Mouse (Mus musculus): ENCODE measurements around the gene Ccdc134. TPM values are rescaled to one million over a fixed set of nuclear protein-coding genes. Genes with fewer than 3 reads are reported as not detected.
A peak's percentile ranks its signal among the peaks of the same experiment; 100 is the strongest.
"Not testable (repeated sequence)": the region's sequence is repeated elsewhere in the genome, so short reads cannot be mapped to it uniquely, and the experiment has no call there.

The Ccdc134 gene
- 3.6 and 4.3 TPM in 2 replicates for polyA plus RNA-seq (2012; ENCODE audit: insufficient read depth, insufficient read length, missing spikeins)

DNA sequence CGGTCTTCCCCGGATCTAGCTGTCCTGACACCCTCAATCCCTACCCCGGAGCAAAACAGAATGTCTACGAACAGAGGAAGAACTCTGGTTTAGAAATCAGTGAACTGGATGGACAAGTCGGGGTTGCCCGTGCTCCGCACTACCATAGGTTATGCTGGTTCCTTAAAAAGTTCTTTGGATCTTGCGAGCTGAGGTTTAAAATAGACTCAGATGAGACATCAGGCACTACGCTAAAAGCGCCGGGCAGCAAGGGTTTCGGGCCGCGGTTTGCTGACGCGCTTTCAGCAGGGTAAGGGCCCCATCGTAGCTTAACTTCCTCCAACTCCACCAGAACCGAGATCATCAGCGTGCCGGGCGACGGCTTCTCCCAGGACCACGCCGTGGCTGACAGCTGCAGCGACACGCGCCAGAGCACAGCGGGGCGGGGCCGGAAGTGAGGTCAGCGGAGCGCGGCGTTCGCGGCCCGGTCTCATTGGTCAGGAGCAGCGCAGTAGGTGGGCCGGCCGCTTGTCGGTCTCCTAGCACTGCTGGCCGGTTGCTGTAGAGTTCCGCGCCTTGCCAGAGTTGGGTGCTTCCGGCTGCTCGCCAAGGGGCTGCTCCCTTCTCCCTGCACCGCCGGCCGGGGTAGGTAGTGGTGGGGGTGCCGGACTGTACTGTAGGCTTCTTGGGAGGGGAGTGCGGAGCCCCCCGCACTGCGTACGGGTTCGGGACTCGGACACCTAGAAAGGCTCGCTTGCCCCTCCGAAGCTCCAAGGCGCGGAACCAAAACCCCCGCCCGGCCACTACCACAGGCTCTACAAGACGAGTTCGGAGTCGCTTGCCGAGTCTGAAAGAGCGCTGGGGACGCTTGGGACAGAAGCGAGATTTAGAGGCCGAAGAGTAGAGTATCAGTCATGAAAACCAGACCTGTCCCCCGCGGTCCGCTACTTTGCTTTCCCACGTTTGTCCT is at the start of gene Ccdc134:
Ccdc134 (plus strand) TSS at position 497 of the 949 bp plus-strand sequence.
- Histone ChIP-seq H3K4me1 (ENCODE audit: control insufficient read depth, insufficient read depth, insufficient read length, low read length) (no peaks in the 10 kb centered on the region), H3K27ac (replicated peaks; ENCODE audit: low read depth, low read length) (peak within 1 kb of the TSS; percentile 49), H3K4me3 (ENCODE audit: insufficient read depth, low read depth, low read length) (peak within 1 kb of the TSS; percentile 87)

DNA sequence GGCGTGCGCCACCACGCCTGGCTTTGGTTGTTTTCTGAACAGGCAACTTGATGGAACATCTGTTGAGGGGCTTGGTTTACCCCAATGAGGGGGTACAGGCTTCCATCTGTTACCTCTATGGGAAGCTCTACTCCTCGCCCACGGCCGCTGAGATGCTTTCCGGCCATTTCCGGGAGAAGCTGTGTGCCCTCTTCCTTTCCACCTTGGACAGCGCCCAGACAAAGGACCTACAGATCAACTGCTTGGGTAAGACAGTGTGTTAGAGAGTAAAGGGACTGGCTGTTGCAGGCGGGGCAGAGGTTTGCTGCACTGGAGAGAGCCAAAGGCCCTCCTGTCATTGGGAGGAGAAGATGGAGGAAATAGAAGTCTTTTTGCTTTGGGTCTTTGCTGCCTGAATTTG is 47.8 kb upstream of the Ccdc134 start:
- H3K4me1 ChIP-seq (ENCODE audit: control insufficient read depth, insufficient read depth, insufficient read length, low read length), result no peaks in the 10 kb centered on the region
- H3K27ac ChIP-seq (replicated peaks; ENCODE audit: low read depth, low read length), result no peak overlapping the region

GRCm38 (mm10) chr15:82081161-82081560 is 46.6 kb upstream of the Ccdc134 start:
- no peak overlapping the region for H3K27ac ChIP-seq (replicated peaks; ENCODE audit: low read depth, low read length)
- no peaks in the 10 kb centered on the region for H3K4me1 ChIP-seq (ENCODE audit: control insufficient read depth, insufficient read depth, insufficient read length, low read length)
- no peak overlapping the region for H3K4me3 ChIP-seq (ENCODE audit: insufficient read depth, low read depth, low read length)

More for the DNA sequence above, 47.8 kb upstream of the Ccdc134 start:
- no peak overlapping the region for H3K4me3 ChIP-seq (ENCODE audit: insufficient read depth, low read depth, low read length)

GRCm38 (mm10) chr15:82085606-82086005 is 42.1 kb upstream of the Ccdc134 start:
- no peak overlapping the region for H3K27ac ChIP-seq (replicated peaks; ENCODE audit: low read depth, low read length)
- no peaks in the 10 kb centered on the region for H3K4me1 ChIP-seq (ENCODE audit: control insufficient read depth, insufficient read depth, insufficient read length, low read length)

GRCm38 (mm10) chr15:82086131-82086530 is 41.6 kb upstream of the Ccdc134 start:
- H3K4me3 ChIP-seq (ENCODE audit: insufficient read depth, low read depth, low read length), result no peak overlapping the region
- no peak overlapping the region for H3K27ac ChIP-seq (replicated peaks; ENCODE audit: low read depth, low read length)
- H3K4me1 ChIP-seq (ENCODE audit: control insufficient read depth, insufficient read depth, insufficient read length, low read length), result no peaks in the 10 kb centered on the region

More at GRCm38 (mm10) chr15:82085606-82086005, 42.1 kb upstream of the Ccdc134 start:
- no peak overlapping the region for H3K4me3 ChIP-seq (ENCODE audit: insufficient read depth, low read depth, low read length)

GRCm38 (mm10) chr15:82087266-82087665 is 40.5 kb upstream of the Ccdc134 start:
- H3K4me3 ChIP-seq (ENCODE audit: insufficient read depth, low read depth, low read length), result no peak overlapping the region
- no peak overlapping the region for H3K27ac ChIP-seq (replicated peaks; ENCODE audit: low read depth, low read length)
- H3K4me1 ChIP-seq (ENCODE audit: control insufficient read depth, insufficient read depth, insufficient read length, low read length), result no peaks in the 10 kb centered on the region

GRCm38 (mm10) chr15:82091061-82091460 is 36.7 kb upstream of the Ccdc134 start:
- Histone ChIP-seq H3K4me3 (ENCODE audit: insufficient read depth, low read depth, low read length) (no peak overlapping the region), H3K4me1 (ENCODE audit: control insufficient read depth, insufficient read depth, insufficient read length, low read length) (no peaks in the 10 kb centered on the region), H3K27ac (replicated peaks; ENCODE audit: low read depth, low read length) (no peak overlapping the region)

DNA sequence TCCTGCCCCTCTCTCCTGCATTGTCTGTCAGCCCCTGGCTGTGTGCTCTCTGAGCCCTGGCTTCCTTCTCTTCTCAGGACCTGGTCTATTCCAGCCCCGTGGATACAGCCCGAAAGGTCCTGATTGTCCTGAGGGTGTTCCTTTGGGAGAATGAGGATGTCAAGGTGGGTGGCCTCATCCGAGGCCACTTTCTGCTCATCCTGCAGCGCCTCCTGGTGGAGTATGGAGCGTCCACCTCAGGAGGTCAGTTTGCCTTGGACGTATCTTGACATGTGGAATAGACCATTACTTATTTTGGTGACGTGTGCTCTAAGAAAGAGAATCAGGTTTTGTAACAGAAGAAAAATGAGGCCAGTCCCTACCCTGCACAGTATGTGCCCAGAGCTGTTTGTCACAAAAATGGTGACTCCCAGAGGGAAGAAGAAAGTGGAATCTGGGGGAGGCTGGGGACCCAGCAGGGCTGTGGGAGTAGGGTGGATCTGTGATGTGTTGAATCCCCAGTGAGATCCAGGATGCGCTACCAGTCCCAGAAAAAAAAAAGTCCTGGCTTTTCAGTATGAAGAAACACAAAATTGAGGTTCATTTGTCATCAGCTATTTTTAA is 20.7 kb upstream of the Ccdc134 start:
- Histone ChIP-seq H3K27ac (replicated peaks; ENCODE audit: low read depth, low read length) (no peak overlapping the region), H3K4me1 (ENCODE audit: control insufficient read depth, insufficient read depth, insufficient read length, low read length) (no peaks in the 10 kb centered on the region), H3K4me3 (ENCODE audit: insufficient read depth, low read depth, low read length) (no peak overlapping the region)

DNA sequence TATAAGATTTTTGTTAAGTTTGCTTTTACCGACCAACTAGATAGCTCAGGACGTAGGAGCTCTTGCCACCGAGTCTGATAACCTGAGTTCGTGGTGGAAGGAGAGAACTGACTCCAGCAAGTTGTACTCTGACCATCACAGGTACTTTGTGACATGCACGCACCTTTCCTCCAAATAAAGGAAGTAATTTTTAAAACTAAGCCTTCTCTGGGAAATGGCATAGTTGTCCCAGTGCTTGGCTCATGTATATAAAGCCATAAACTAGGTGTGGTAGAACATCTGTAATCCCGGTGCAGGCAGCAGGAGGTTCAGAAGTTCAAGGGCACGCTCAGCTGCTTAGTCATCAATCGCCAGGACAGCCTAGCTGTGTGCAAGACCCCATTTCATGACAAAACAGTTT is 7.2 kb upstream of the Ccdc134 start:
- Histone ChIP-seq H3K27ac (replicated peaks; ENCODE audit: low read depth, low read length) (no peak overlapping the region), H3K4me1 (ENCODE audit: control insufficient read depth, insufficient read depth, insufficient read length, low read length) (no peaks in the 10 kb centered on the region), H3K4me3 (ENCODE audit: insufficient read depth, low read depth, low read length) (no peak overlapping the region)

DNA sequence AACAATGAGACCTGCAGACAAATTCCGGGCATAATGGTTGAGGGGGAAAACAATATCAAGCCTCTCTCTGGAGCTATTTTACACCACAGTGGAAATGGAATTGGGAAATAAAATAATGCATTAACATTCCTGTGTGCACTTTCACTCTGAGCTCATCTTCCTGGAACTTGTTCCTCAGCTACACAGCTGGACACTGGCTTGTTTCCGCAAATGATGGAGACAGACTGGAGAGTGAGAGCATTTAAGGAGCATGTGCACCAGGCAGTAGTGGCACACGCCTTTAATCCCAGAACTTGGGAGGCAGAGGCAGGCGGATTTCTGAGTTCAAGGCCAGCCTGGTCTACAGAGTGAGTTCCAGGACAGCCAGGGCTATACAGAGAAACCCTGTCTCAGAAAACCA is 1.0 kb upstream of the Ccdc134 start:
- not testable (repeated sequence) for H3K4me1 ChIP-seq (ENCODE audit: control insufficient read depth, insufficient read depth, insufficient read length, low read length)
- Histone ChIP-seq H3K4me3 (ENCODE audit: insufficient read depth, low read depth, low read length) (peak overlapping the region; percentile 62; the same call in 1 of the 2 replicates), H3K27ac (replicated peaks; ENCODE audit: low read depth, low read length) (peak overlapping the region; percentile 22)

DNA sequence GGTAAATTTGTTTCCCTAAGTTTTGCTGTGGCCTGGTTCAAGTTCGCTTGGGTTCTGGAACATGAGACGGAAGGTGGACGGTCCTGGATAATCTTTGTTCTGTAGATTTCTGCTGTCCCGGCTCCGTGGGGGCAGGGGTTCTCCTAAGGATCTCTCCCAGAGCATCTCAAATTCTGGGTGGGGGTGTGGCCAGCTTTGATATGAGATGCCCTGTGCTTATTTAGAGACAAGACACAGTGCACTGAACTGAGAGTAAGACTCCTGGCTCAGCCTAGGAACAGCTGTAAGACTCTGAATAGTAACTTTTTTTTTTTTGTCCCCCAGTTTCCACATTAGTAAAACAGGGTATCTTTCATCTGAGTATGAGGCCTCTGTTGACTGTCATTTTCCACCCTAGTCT is 676 bp downstream of the Ccdc134 start:
- peak overlapping the region; percentile 87 for H3K4me3 ChIP-seq (ENCODE audit: insufficient read depth, low read depth, low read length)
- H3K4me1 ChIP-seq (ENCODE audit: control insufficient read depth, insufficient read depth, insufficient read length, low read length), result no peaks in the 10 kb centered on the region
- H3K27ac ChIP-seq (replicated peaks; ENCODE audit: low read depth, low read length), result no peak overlapping the region

DNA sequence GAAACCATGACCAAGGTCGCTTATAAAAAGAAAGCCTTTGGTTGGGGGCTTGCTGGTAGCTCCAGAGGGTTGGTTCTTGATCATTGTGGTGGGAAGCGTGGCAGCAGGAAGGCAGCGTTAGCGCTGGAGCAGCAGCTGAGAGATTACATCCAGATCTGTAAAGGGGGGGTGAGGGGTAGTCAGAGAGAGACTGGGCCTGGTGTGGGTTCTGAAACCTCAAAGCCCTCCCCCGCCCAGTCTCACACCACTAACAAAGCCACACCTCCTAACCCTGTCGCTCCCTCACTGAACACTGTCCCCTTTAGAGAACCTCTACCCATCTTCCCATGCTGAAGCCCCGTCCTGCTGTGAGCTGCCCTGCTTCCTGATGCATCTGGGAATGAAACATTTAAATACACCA is 2.9 kb downstream of the Ccdc134 start:
- H3K4me3 ChIP-seq (ENCODE audit: insufficient read depth, low read depth, low read length), result no peak overlapping the region
- H3K4me1 ChIP-seq (ENCODE audit: control insufficient read depth, insufficient read depth, insufficient read length, low read length), result no peaks in the 10 kb centered on the region
- H3K27ac ChIP-seq (replicated peaks; ENCODE audit: low read depth, low read length), result no peak overlapping the region

GRCm38 (mm10) chr15:82135372-82135771 is 7.7 kb downstream of the Ccdc134 start:
- no peak overlapping the region for H3K27ac ChIP-seq (replicated peaks; ENCODE audit: low read depth, low read length)
- no peak overlapping the region for H3K4me3 ChIP-seq (ENCODE audit: insufficient read depth, low read depth, low read length)
- no peaks in the 10 kb centered on the region for H3K4me1 ChIP-seq (ENCODE audit: control insufficient read depth, insufficient read depth, insufficient read length, low read length)

DNA sequence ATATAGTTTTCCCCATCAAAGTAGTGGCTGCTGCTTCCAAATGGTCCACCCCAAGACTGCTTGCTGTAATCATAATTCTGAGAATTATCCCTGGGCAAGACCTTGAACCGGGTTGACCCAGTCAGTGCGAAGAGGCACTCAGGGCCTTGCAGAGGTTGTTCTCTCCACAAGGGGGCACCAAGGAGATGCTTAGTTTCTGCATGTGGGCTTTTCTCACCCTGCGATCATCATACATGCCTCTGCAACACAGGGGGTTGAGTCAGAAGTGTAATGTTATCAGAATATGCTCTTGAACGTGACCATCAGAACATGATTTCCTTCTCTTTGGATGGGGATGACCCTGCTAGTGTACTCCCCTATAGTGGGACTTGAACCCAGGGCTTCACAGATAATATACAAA is 10.8 kb downstream of the Ccdc134 start:
- no peak overlapping the region for H3K27ac ChIP-seq (replicated peaks; ENCODE audit: low read depth, low read length)
- no peak overlapping the region for H3K4me3 ChIP-seq (ENCODE audit: insufficient read depth, low read depth, low read length)
- no peaks in the 10 kb centered on the region for H3K4me1 ChIP-seq (ENCODE audit: control insufficient read depth, insufficient read depth, insufficient read length, low read length)

- Histone ChIP-seq H3K4me3 (ENCODE audit: insufficient read depth, low read depth, low read length) (no peak overlapping the region), H3K4me1 (ENCODE audit: control insufficient read depth, insufficient read depth, insufficient read length, low read length) (no peaks in the 10 kb centered on the region), H3K27ac (replicated peaks; ENCODE audit: low read depth, low read length) (no peak overlapping the region)
Observed at GRCm38 (mm10) chr15:82139196-82139595, 11.5 kb downstream of the Ccdc134 start.

Measured in brown adipose tissue, adult 24 weeks (tissue).